Mouse (Mus musculus): ENCODE data around the gene Pagr1b.

Pagr1b gene

GRCm38 (mm10) chr7:127016481-127016485 lies at the start of gene Pagr1b:
Gene Pagr1b, minus strand, starts transcription at chr7:127016484.
- no peak for DNase-seq

DNA sequence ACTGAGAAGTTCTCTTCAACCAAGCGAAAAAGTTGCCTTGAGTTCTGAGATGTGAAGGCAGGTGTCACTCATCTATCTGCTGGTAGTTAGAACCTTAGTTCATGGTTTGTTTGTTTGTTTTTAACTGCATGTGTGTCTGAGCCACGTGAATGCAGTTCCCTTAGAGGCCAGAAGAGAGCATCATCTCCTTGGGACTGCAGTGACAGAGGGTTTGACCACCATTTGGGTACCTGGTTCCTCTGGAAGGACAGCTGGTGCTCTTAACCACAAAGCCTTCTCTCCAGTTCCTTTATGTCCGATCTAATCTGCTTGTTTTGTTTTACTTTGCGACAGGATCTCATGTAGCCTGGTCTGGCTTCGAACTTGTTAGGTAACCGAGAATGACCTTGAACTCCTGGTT lies 49.3 kb upstream of the Pagr1b start:
- DNase-seq = no peak

DNA sequence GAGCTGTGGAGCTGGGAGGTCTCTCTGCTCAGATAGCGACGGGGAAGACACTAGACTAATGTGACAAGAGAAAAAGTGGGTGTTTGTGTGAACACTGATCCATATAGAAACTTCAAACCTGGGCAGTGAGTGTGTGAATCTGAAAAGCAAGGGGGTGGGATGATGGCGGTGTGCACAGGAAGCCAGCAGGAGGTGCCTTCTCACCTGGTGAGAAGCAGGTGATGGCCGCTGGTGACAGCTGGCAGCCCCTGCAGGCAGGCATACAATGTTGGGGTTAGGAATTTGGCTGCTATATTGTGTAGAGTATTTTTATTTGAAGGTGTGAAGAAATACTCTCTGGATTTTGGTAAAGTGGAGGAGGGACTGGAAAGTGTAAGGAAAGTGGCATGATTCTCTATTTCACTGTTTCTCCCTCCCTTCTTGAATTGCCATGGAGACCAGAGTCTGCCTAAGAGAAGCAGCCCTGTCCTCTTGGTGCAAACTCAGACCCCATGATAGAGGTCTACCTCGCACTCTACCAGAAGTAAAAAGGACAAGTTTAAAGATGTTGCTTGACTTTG lies 38.8 kb upstream of the Pagr1b start:
- DNase-seq = peak in 1 of 2 experiments; percentile 42

DNA sequence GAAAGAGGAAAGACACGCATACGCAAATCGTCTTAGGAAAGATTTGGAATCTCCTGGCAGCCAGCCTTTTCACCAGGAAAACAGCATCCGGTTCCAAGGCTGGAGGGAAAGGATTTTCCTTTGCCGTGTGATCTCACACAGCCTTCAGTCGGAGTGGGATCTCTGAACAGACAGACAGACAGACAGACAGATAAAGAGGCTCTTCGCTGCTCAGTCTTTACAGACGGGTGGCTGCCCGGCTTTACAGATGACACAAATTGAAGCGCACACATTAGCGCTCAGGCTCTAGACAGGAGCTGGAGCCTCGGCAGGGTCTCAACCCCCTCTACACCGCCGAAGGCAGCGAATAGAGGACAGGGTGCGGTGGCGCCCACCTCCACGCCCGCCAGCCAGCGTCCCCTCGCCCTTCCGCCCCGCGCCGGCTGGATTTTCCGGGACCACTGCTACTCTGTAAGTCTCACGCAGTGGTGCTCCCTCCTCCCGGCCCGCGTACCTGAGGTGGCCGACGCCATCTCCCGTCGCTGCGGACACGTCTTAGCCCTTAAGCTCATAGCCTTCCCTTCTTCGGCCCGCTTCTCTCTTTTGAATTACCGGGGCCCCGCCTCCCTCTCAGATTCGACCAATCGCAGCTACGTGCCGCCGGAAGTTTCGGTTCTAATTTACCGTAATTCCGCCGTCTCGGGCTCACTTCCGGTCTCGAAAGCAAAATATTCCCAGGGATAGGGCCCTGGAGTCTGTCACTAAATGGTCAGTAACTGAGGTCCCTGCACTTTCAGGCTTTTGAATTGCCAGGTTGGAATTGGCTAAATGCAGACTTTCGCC lies 25.8 kb upstream of the Pagr1b start, which contains the start of gene Kif22:
TSS of gene Kif22 (minus strand) at position 621 of the 822 bp plus-strand sequence.
- peak; percentile 86 to 88 for DNase-seq

DNA sequence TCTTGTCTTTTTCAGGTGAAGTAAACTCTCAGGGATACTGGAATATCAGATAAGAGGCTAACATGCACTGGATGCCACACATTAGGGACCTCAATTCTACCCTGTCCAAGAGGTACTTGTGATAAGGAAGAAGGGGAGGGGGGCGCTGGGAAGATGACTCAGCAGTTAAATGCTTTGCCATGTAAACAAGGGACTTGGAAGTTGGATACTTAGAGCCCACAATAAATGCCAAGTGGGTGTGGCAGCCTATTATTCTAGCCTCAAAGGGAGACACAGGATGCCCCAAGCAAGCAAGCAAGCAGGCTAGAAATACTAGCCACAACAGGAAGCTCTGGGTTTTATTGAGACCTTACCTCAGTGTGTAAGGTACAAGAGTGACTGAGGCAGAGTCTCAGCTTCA lies 15.0 kb upstream of the Pagr1b start:
- no peak for DNase-seq

GRCm38 (mm10) chr7:127030172-127030571 lies 13.9 kb upstream of the Pagr1b start:
- no peak for DNase-seq

DNA sequence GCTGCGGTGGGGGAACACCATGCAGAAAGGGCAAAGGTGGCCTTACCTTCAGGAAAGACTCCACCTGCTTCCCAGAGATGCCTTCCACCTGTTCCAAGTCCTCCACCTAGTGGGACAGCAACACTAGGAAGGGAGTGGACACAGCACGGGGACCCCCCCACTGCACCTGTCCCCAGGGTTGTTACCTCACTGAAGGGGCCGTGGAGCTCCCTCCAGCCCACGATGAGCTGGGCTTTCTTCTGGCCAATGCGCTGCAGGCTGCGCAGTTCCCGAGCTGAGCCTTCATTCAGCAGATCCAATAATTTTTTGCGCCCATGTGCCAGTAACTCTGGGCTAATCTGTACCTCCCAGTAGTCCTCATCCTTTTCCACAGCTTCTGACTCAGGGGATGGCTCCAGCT lies 11.6 kb upstream of the Pagr1b start:
- no peak for DNase-seq

DNA sequence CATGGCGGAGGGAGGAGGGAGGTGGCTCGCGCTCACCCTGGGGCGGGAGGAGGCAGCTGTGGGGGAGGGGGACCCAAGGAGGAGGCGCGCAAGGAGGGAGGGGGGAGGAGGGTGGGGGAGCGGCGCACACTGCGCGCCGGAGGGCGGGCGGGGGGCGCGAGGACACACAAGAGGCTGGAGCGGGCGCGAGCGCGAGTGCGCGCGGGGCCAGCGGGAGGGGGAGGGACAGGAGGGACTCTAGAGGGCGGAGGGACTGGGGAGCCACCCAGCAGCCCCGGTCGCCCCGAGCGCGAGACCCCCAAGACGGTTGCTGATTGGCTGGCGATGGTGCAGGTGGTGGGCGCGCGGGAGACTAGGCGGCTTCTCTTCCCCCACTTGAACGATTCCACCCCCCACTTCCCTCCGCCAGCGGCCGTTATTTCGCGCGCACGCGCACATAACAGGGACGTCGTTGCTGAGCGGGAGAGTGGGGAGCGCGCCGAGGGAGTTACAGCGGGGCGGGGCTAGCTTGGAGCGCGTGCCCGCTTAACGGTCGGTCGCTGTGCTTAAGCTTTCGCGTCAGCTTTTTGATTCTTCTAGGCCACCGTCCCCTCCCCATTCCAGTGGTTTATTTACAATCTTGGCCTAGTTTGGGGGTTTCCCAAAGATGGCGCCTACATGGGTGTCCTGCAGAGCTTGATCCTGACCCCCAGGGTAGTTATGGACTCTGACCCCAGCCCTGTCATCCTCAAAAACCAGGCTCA lies 10.9 kb upstream of the Pagr1b start, which contains the start of gene Maz:
TSS of gene Maz (minus strand) at position 54 of the 743 bp plus-strand sequence.
- peak; percentile 99 to 100 for DNase-seq

- no peak for DNase-seq
These were observed 10.3 kb upstream of the Pagr1b start for GRCm38 (mm10) chr7:127026616-127026983.

GRCm38 (mm10) chr7:127026161-127026600 lies 9.9 kb upstream of the Pagr1b start:
- peak; percentile 76 to 87 for DNase-seq

- DNase-seq = peak; percentile 65 to 76
These were observed 9.4 kb upstream of the Pagr1b start for GRCm38 (mm10) chr7:127025556-127026160.

DNA sequence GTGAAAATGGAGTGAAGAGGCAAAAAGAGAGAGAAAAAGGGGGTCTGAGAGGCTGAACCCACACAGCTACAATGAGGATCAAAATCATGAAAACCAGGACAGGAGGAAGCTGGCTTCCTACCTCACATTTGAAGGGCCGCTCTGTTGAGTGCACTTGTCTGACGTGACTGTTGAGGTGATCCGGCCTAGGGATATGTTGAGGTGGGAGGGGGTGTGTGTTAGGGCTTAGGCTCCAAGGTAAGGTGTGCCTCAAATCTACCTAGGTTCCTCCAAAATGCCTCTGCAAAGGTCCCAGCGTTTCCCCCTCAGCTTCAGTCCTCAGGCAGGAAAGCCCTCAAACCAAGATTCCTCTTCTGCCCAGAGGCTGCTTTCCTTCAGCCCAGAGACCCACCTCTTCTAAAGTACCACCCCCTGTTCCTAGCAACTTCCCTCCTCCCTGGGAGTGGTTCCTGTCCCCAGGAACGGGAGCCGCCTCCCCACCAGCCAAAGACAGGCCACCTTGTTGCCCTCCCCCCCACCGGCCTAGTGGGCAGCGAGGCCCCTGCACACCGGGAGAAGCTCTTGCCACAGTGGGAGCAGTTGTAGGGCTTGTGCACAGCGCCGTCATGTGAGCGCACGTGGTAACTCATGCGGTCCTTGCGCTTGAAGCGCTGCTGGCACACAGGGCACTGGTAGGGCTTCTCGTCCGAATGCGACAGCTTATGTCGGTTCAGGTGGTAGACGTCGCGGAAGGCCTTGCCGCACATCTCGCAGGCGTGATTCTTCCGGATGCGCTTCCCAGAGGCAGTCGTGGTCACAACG lies 8.7 kb upstream of the Pagr1b start:
- peak; percentile 86 to 91 for DNase-seq

DNA sequence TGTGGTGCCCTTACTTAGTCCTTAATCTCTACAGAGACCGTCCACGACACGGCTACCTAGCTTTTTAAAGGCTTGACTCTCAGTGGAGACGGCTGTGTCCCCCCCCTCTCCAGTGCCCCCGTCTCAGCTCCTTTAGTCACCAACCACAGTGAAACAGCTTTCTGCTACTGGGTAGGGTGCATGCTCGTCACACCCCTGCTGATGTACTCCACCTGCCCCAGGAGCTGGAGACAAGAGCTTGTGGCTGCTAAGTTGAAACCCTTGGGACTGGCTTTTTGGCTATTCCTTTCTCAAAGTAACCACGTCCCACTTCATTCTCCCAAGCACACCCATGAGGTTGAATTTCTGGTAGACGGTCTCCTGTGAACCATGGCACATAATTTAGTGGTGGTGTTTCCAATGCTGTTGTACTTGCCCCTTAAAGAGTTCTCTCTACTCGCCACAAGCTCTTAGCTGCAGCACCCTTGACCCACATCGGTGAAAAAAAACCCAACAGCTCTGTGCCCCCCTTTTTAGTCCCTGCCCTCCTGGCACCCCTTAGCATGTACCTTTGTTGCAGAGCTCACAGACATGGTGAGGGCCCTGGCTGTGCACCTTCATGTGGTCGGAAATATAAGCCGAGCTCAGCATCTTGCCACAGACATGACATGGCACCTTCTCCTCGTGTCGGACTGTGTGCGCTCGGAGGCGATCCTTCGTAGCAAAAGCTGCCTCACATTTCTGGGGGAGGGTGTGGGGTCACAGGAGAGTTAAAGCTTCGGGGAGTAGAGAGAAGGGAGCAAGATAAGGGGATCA lies 7.8 kb upstream of the Pagr1b start:
- peak; percentile 70 to 82 for DNase-seq

GRCm38 (mm10) chr7:127023272-127023691 lies 7.0 kb upstream of the Pagr1b start:
- peak in 1 of 2 experiments; percentile 69 for DNase-seq

DNA sequence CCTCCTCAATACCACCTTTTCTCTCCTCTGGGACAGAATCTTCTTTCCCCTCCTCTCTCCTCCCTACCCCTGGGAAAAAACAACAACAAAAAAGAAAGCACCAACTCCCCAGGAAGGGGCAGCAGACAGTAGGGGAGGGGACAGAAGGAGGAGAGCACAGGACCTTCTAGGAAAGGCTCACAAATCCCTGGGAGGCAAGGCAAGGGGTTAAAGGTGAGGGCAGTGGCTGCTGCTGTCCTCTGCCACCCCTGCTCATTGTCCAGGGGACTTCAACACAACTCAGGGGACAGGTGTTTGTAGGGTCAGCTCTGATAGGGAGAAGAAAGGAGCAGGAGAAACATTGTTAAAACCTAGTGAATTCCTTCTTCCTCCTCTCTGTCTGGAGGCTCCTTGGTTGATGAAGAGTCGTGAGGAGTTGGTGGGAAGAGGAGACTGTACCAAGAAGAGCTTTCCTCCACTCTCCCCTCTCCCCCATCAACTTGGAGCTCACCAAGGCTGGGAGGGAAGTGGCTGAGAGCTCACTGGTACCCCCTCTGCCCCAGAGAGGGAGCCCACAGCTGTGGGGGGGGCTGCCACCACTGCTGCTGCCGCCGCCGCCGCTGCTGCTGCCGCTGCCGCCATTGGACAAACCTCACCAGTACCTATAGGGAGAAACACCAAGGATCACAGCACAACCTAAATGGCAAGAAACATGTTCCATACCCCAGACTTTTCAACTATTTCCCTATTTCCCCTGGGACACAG lies 6.4 kb upstream of the Pagr1b start:
- DNase-seq = peak; percentile 46 to 66

DNA sequence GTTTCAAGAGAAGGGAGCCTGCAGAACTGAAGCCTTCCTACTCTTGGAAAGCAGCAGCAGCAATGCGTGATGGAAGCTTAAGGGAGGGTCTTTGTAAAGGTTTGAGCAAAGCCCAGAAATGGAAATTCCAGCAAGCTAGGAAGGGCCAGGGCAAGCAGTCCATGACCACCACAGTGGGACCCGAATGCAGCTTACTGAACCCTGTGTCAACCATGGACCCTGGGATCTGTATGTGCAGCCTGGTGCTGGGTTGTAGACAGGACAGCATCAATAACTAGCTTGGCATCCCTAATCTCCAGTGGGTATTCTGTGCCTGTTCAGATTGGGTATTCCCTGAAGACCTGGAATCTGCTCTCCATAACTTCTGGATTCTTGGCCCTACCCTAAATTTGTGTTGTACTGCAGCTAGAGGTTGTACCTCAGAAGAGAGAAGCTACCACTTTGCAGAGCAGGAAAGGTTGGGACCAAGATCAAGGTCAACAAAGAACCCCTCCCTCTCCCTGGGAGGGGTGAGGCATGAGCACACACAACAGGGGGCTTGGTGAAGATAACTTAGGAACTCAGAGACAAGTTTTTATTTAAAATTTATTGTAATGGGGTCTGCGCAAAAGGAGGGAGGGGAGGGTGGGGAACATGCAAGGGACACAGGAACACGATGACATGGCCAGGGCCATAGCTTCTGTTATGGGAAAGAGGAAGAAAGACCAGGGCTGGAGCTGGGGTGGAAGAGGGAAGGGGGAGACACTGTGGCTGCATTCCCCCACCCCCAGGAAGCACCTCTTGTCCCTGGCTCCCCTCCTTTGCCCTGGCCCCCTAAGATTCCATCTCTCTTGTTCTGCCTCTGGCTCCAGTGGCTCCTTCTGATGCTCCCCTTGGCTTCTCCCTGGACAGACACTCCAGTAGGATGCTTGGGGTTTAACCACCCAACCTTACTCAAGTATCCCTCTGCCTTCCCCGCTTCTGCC lies 5.6 kb upstream of the Pagr1b start:
- DNase-seq = no peak

DNA sequence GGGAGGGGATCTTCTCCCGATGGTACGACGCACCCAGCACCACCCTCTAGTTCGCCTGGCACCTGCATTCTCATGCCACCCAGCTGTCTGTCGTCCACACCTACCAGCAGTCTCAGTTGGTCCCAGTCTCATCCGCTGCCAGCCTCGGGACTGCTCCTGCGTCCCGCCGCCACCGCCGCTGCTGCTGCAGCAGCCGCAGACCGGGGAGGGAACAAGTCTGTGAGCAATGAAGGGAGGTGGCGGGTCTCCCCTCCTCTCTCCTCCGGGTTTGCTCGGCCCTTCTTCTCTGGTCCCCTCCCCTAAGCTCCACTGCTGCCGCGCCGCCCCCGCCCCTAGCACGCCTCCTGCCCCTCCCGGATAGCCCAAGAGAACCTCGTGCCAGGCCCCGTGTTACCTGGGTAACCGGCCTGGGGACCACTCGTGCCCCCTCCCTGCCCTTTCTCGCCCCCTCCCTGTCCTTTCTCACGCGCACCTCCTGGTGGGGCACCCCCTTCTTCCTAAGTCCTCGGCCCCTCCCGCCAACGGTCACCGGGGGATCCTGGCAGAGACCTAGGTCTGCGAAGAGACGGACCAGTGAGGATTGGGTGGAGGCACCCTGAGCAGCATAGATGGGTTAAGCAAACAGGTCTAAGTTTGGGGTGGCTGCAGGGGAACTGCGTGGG lies 4.7 kb upstream of the Pagr1b start, which contains the start of the genes Gm42742 and Prrt2:
TSS of gene Gm42742 (minus strand) at position 197 of the 662 bp plus-strand sequence.
TSS of gene Prrt2 (minus strand) at position 311 of the 662 bp plus-strand sequence.
- peak; percentile 73 to 84 for DNase-seq

DNA sequence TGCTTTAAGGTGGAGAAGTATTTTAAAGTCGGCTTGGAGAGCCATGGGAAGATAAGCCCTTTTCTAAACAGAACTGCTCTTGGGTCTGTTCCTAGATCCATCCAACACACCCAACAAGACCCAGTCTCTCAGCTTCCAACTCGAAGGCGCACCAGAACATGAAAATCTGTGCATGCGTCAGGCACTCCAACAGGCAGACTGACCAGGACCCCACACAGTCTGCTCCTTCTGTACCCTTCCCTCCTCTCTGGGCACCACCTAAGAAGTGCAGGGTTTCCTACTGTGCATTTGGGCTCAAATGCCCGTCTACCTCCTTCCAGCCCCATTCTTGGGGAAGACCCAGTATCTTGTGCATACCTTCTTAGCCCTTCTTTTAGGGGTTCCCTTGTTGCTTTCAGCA lies 4.2 kb upstream of the Pagr1b start:
- no peak for DNase-seq

- no peak for DNase-seq
These were observed 3.7 kb upstream of the Pagr1b start for GRCm38 (mm10) chr7:127020031-127020430.
